Mouse (Mus musculus) MEL (cell line): ENCODE results near the gene Sox5.

Source experiments
- BHLHE40 ChIP-seq: IDR thresholded peaks from 2 replicates; pipeline ENCODE4 v1.6.1; 2012; ENCODE audit warnings: low read depth, mild to moderate bottlenecking, inconsistent platforms, low read length, improper control_type of control experiment, borderline replicate concordance
- SIN3A ChIP-seq: IDR thresholded peaks from 2 replicates; pipeline ENCODE4 v1.6.1; 2012; ENCODE audit warnings: low read length, improper control_type of control experiment, inconsistent platforms

DNA sequence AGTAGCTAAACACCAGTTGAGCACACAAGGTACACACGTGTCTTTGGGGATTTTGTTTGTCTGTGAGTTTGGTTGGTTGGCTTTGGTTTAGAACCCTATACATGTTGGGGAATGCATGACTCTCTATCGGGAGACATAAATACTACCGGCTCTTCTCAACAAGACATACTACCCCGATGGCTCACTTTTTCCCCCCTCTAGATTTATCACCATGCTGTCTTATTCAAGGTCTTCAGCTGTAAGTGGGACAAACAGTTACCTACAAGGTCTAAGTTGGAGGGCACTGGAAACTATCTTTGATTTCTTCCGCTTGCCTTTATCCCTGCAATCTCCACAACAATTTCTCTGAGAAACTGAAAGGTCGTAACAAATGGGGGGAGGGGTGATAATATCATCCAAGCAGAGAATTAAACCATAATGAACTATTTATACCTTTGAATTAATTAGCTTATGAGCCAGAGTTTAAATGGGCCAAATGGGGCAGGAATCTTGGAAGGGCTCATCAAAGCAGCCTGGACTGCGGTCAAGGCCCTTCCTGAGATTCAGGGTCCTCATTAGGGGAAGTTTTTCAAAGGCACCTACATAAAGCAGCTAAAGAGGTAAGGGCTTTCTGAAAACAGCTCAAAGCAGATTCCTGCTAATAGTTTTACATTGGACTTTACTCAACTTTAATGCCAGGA, 4.3 kb downstream of the Sox5 start:
- TF ChIP-seq BHLHE40 = no peak
- TF ChIP-seq SIN3A = no peak
